Mouse (Mus musculus): Measurements from ENCODE around the gene Tuba1c. TPM values are rescaled to one million over a fixed set of nuclear protein-coding genes. Genes with fewer than 3 reads are reported as not detected.
A peak's percentile ranks its signal among the peaks of the same experiment; 100 is the strongest.

Gene Tuba1c
- polyA plus RNA-seq, 1 experiment from 2014 or later = 315 TPM

DNA sequence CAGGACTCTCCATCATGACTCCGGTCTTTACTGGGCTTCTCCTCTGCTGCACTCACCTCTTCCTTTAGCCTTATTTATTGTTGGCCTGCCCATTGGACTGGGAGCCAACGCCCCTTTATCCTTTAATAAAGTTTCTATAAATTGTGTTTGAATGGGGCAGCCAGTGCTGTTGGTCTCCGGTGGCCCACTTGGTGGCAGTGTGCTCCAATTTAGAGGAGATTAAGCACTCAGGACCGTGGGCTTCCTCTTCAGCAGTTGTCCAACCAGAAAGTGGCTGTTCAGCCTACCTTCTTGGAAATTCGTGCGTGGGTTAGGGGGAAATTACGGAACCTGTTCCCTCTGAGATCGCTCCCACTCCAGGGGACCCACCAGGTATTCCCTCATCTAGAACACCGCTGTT lies 53.6 kb downstream of the Tuba1c start:
- no peak for ATAC-seq
- no peaks in the 10 kb centered on the region for H3K9me3 ChIP-seq (ENCODE audit: control insufficient read depth)
- peak; percentile 82 for TF ChIP-seq CTCF (IDR thresholded peaks at IDR 0.05; ENCODE audit: low read depth)
- peaks cover 11% of the 10 kb centered on the region; the same call in 1 of the 2 replicates for H3K36me3 ChIP-seq (ENCODE audit: control insufficient read depth, insufficient read depth)
- H3K4me2 ChIP-seq (replicated peaks; ENCODE audit: low read depth) = peak overlapping the region; percentile 54
- no peak overlapping the region for H3K4me3 ChIP-seq (ENCODE audit: low read depth, low read length)
- peaks cover 21% of the 10 kb centered on the region for H3K27me3 ChIP-seq (replicated peaks; ENCODE audit: control insufficient read depth, insufficient read depth, low read length)
- H3K27ac ChIP-seq (ENCODE audit: low read depth, low read length) = no peak overlapping the region; the same call in 1 of the 2 replicates
- peaks cover 4% of the 10 kb centered on the region; the same call in 1 of the 2 replicates for H3K4me1 ChIP-seq (replicated peaks; ENCODE audit: control insufficient read depth, insufficient read depth, low read length)
- WGBS = 63% methylated on average over 9 of the region's 9 CpGs
- no peak overlapping the region for H3K9ac ChIP-seq (ENCODE audit: low read depth, low read length)

DNA sequence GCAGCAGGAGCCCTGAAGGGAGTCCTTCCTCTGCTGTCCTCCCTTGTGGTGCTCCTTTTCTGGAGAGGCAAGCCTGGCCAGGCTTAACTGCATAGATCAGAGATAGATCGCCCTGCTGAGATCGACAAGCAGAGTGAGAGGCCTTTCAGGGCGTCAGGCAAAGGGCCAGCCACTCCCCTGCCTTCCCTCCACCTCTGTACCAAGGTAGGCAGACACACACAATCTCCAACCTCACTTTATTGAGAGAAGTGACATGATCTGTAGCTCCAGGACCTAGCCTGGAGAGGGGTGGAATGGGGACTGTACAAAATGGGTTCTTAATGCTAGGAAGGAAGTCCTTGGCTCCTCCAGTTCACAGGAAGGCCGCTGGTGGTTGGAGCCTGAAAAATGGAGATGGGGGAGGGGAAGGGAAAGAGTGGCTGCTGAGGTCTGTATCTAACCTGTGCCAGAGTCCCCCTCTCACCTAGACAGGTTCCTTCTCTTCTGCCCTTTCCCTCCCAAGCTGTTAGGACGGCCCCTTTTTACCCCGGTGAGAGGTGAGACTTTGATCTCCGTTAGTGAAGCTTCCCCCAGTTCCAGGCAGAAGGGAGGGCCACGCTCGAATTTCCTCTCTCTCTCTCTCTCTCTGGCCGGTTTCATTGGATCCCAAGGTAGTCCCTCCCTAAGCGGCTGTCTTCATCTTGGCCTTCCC lies 54.3 kb downstream of the Tuba1c start:
- ATAC-seq = peak; percentile 76
- Histone ChIP-seq H3K27ac (ENCODE audit: low read depth, low read length) (peak overlapping the region; percentile 29; the same call in 1 of the 2 replicates), H3K9ac (ENCODE audit: low read depth, low read length) (no peak overlapping the region), H3K4me3 (ENCODE audit: low read depth, low read length) (no peak overlapping the region), H3K9me3 (ENCODE audit: control insufficient read depth) (no peaks in the 10 kb centered on the region), H3K36me3 (ENCODE audit: control insufficient read depth, insufficient read depth) (peaks cover 11% of the 10 kb centered on the region; the same call in 1 of the 2 replicates), H3K27me3 (replicated peaks; ENCODE audit: control insufficient read depth, insufficient read depth, low read length) (peaks cover 28% of the 10 kb centered on the region), H3K4me1 (replicated peaks; ENCODE audit: control insufficient read depth, insufficient read depth, low read length) (0 out of 2 replicates have a peak, but pooled peaks cover 4% of the 10 kb centered on the region), H3K4me2 (replicated peaks; ENCODE audit: low read depth) (peak overlapping the region; percentile 54)
- no peak for TF ChIP-seq CTCF (IDR thresholded peaks at IDR 0.05; ENCODE audit: low read depth)
- 10% methylated on average over 11 of the region's 11 CpGs for WGBS

DNA sequence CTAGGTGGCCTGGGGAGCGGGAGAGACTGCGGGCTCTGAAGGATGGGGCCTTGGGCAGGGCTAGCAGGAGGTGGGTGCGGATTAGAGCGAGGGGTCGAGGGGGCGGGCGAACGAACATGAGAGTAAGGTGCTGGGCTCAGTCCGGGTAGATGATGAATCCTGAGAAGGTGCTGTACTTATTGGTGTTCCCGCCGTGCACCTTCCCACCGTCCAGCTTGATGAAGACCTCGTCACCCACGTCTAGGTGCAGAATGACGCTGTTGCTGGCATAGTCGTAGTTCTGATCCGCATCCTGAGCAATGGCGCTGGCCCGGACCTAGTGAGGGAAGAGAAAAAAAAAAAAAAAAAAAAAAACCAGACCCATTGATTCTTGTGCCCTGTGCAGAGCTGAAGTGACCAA lies 54.9 kb downstream of the Tuba1c start:
- Histone ChIP-seq H3K4me1 (replicated peaks; ENCODE audit: control insufficient read depth, insufficient read depth, low read length) (0 out of 2 replicates have a peak, but pooled peaks cover 4% of the 10 kb centered on the region), H3K9ac (ENCODE audit: low read depth, low read length) (no peak overlapping the region), H3K36me3 (ENCODE audit: control insufficient read depth, insufficient read depth) (peaks cover 11% of the 10 kb centered on the region; the same call in 1 of the 2 replicates), H3K4me2 (replicated peaks; ENCODE audit: low read depth) (peak overlapping the region; percentile 54), H3K9me3 (ENCODE audit: control insufficient read depth) (no peaks in the 10 kb centered on the region), H3K27ac (ENCODE audit: low read depth, low read length) (0 out of 2 replicates have a peak overlapping the region, but pooled peaks have one; percentile 29), H3K4me3 (ENCODE audit: low read depth, low read length) (no peak overlapping the region), H3K27me3 (replicated peaks; ENCODE audit: control insufficient read depth, insufficient read depth, low read length) (peaks cover 34% of the 10 kb centered on the region)
- WGBS = 23% methylated on average over 19 of the region's 19 CpGs
- ATAC-seq = no peak; the same call in 1 of the 2 replicates
- no peak for TF ChIP-seq CTCF (IDR thresholded peaks at IDR 0.05; ENCODE audit: low read depth)

DNA sequence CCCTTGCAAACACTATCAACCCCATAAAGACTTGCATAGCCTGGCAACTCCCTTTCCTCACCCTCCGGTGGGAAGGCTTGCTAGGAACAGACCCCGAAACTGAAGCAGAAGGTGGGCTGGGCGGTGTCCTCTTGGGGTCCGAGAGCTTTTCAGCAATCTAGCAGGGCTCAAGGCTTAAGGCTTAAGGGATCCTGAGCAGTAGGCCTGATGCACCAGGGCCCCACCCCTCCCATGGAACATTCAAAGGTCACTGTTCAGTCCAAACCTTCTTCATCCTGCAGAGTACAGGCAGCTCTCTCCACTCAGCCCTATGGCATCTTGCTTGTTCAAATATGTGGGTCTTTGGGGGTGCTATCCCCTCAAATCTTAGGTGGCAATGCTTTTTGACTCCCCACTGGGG lies 56.3 kb downstream of the Tuba1c start:
- Histone ChIP-seq H3K4me3 (ENCODE audit: low read depth, low read length) (no peak overlapping the region), H3K27me3 (replicated peaks; ENCODE audit: control insufficient read depth, insufficient read depth, low read length) (peaks cover 40% of the 10 kb centered on the region), H3K27ac (ENCODE audit: low read depth, low read length) (no peak overlapping the region), H3K9ac (ENCODE audit: low read depth, low read length) (no peak overlapping the region), H3K9me3 (ENCODE audit: control insufficient read depth) (no peaks in the 10 kb centered on the region), H3K4me1 (replicated peaks; ENCODE audit: control insufficient read depth, insufficient read depth, low read length) (0 out of 2 replicates have a peak, but pooled peaks cover 4% of the 10 kb centered on the region), H3K4me2 (replicated peaks; ENCODE audit: low read depth) (no peak overlapping the region), H3K36me3 (ENCODE audit: control insufficient read depth, insufficient read depth) (0 out of 2 replicates have a peak, but pooled peaks cover 2% of the 10 kb centered on the region)
- no peak for ATAC-seq
- WGBS = 77% methylated on average over 4 of the region's 4 CpGs
- no peak for TF ChIP-seq CTCF (IDR thresholded peaks at IDR 0.05; ENCODE audit: low read depth)

DNA sequence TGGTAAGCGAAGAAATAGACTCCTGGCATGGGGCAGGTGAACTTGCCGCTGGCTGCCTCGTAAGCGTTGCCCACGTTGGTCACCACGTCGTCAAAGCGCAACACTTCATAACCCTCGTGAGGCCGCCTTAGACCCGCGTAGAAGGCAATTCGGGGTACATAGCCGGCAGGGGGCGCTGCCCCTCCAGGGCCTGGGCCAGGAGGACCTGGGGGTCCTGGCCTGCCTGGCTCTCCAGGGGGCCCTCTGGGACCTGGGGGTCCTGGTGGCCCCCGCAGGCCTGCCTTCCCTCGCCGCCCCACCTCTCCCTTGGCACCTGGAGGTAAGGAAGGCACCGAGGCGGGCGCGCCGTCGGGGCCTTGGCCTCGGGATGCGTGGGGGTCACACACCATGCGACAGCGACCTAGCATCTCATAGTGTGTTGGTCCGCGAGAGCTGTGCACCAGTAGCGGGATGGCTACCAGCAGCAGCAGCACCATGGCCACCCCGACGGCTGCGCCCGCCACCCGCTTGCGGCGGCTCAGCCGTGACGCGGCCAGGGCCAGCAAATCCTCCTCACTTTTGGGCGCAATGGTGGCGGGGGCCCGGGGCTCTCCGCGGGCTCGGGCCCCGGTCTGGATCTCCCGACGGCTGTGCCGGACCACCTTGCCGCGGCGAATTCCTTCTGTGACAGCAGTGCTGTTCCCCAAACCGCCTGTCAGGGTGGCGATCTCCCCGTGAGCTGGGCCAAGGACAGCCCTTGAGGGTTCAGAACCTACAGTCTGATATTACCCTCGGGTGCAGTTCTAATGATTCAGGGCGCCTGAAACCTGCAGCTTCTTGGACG lies 57.8 kb downstream of the Tuba1c start, which contains the start of gene C1ql4:
C1ql4 (minus strand) TSS at position 565 of the 823 bp plus-strand sequence.
- Histone ChIP-seq H3K9ac (ENCODE audit: low read depth, low read length) (no peak within 1 kb of the TSS), H3K27me3 (replicated peaks; ENCODE audit: control insufficient read depth, insufficient read depth, low read length) (peaks cover 49% of the 10 kb centered on the region), H3K27ac (ENCODE audit: low read depth, low read length) (no peak within 1 kb of the TSS), H3K36me3 (ENCODE audit: control insufficient read depth, insufficient read depth) (no peaks in the 10 kb centered on the region), H3K4me2 (replicated peaks; ENCODE audit: low read depth) (peak within 1 kb of the TSS; percentile 57), H3K4me1 (replicated peaks; ENCODE audit: control insufficient read depth, insufficient read depth, low read length) (0 out of 2 replicates have a peak, but pooled peaks cover 4% of the 10 kb centered on the region), H3K4me3 (ENCODE audit: low read depth, low read length) (peak within 1 kb of the TSS; percentile 33), H3K9me3 (ENCODE audit: control insufficient read depth) (no peaks in the 10 kb centered on the region)
- 13% methylated on average over 60 of the region's 60 CpGs for WGBS
- ATAC-seq = no peak
- peak; percentile 70 for TF ChIP-seq CTCF (IDR thresholded peaks at IDR 0.05; ENCODE audit: low read depth)

Small RNA genes lying within 50 kb of the gene (microRNA-seq; reads per million reads assigned to microRNA genes)
- not detected for gene Mir6960

Other genes starting within 250 kb of the Tuba1c start
- not detected in 2 replicates for gene Wnt1, start 240.0 kb upstream of the Tuba1c start, polyA plus RNA-seq (2015; fragmentation: Nextera tagmentation; extraction: Ambion mirVana)
- gene Ddn, start 220.4 kb upstream of the Tuba1c start, polyA plus RNA-seq (2015; fragmentation: Nextera tagmentation; extraction: Ambion mirVana) = 0.07 TPM in 1 of 2 replicates, not detected in the other
- 67.0 and 67.3 TPM in 2 replicates for gene Prkag1, start 198.4 kb upstream of the Tuba1c start, polyA plus RNA-seq (2015; fragmentation: Nextera tagmentation; extraction: Ambion mirVana)
- 5.3 and 6.5 TPM in 2 replicates for gene Kmt2d, start 158.7 kb upstream of the Tuba1c start, polyA plus RNA-seq (2015; fragmentation: Nextera tagmentation; extraction: Ambion mirVana)
- gene Rhebl1, start 135.4 kb upstream of the Tuba1c start, polyA plus RNA-seq (2015; fragmentation: Nextera tagmentation; extraction: Ambion mirVana) = 9.4 and 9.7 TPM in 2 replicates
- gene Dhh, start 131.4 kb upstream of the Tuba1c start, polyA plus RNA-seq (2015; fragmentation: Nextera tagmentation; extraction: Ambion mirVana) = 0.88 and 0.93 TPM in 2 replicates
- gene Lmbr1l, start 111.7 kb upstream of the Tuba1c start, polyA plus RNA-seq (2015; fragmentation: Nextera tagmentation; extraction: Ambion mirVana) = 27.0 and 30.6 TPM in 2 replicates
- 391 and 435 TPM in 2 replicates for gene Tuba1b, start 95.3 kb upstream of the Tuba1c start, polyA plus RNA-seq (2015; fragmentation: Nextera tagmentation; extraction: Ambion mirVana)
- gene Gm49450, start 76.3 kb upstream of the Tuba1c start, polyA plus RNA-seq (2015; fragmentation: Nextera tagmentation; extraction: Ambion mirVana) = not detected in 2 replicates
- gene Tuba1a, start 76.2 kb upstream of the Tuba1c start, polyA plus RNA-seq (2015; fragmentation: Nextera tagmentation; extraction: Ambion mirVana) = 457 and 503 TPM in 2 replicates
- gene Prph, start 25.3 kb downstream of the Tuba1c start, polyA plus RNA-seq (2015; fragmentation: Nextera tagmentation; extraction: Ambion mirVana) = 29.8 and 32.7 TPM in 2 replicates
- 4.8 TPM in 2 replicates for gene Troap, start 44.7 kb downstream of the Tuba1c start, polyA plus RNA-seq (2015; fragmentation: Nextera tagmentation; extraction: Ambion mirVana)
- gene C1ql4, start 57.9 kb downstream of the Tuba1c start, polyA plus RNA-seq (2015; fragmentation: Nextera tagmentation; extraction: Ambion mirVana) = 0.10 and 0.17 TPM in 2 replicates
- 52.9 and 55.7 TPM in 2 replicates for gene Dnajc22, start 63.3 kb downstream of the Tuba1c start, polyA plus RNA-seq (2015; fragmentation: Nextera tagmentation; extraction: Ambion mirVana)
- gene Spats2, start 96.0 kb downstream of the Tuba1c start, polyA plus RNA-seq (2015; fragmentation: Nextera tagmentation; extraction: Ambion mirVana) = 14.3 and 16.0 TPM in 2 replicates
- 0.20 and 0.48 TPM in 2 replicates for gene Kcnh3, start 195.0 kb downstream of the Tuba1c start, polyA plus RNA-seq (2015; fragmentation: Nextera tagmentation; extraction: Ambion mirVana)
- 86.8 and 92.0 TPM in 2 replicates for gene Mcrs1, start 222.1 kb downstream of the Tuba1c start, polyA plus RNA-seq (2015; fragmentation: Nextera tagmentation; extraction: Ambion mirVana)